22 mouse cellular contexts compared by ENCODE assay signal in genomic region chr2:73443985-73444384, GRCm38 (mm10). TPM values are rescaled to one million over a fixed set of nuclear protein-coding genes. Genes with fewer than 3 reads are reported as not detected.
DNase-seq lines count a peak whose midpoint lies in the region; ATAC-seq and TF ChIP-seq lines count a peak whose summit lies in the region.
"Had no signal": no experiment of that assay in that cellular context is flagged by ENCODE, and none has a peak within 500 bp of the region (broad histone marks: within the 10 kb centered on the region; RNA-seq: fewer than 3 reads in every experiment).

No protein-coding gene starts in this region.

- no peaks in the 10 kb centered on the region for H3K9me3 ChIP-seq in embryonic facial prominence, embryonic 12.5 days
- no peaks in the 10 kb centered on the region for H3K9me3 ChIP-seq in embryonic facial prominence, embryonic 10.5 days
- H3K9me3 ChIP-seq in hindbrain, postnatal 0 days (ENCODE audit: low read length), result no peaks in the 10 kb centered on the region
- no peaks in the 10 kb centered on the region for H3K9me3 ChIP-seq in hindbrain, embryonic 12.5 days (replicated peaks)
- H3K9me3 ChIP-seq in midbrain, embryonic 12.5 days, result no peaks in the 10 kb centered on the region
- H3K9me3 ChIP-seq in midbrain, embryonic 16.5 days (replicated peaks; ENCODE audit: control insufficient read depth, low read length, poor library complexity, severe bottlenecking), result no peaks in the 10 kb centered on the region
- H3K9me3 ChIP-seq: forebrain, embryonic 12.5 days; heart, embryonic 12.5 days; limb, embryonic 13.5 days; liver, embryonic 12.5 days had no signal

- no peaks in the 10 kb centered on the region for H3K4me1 ChIP-seq in embryonic facial prominence, embryonic 12.5 days
- H3K4me1 ChIP-seq in embryonic facial prominence, embryonic 10.5 days, result no peaks in the 10 kb centered on the region
- H3K4me1 ChIP-seq in hindbrain, postnatal 0 days (ENCODE audit: insufficient read depth, low read length), result no peaks in the 10 kb centered on the region
- H3K4me1 ChIP-seq in hindbrain, embryonic 12.5 days, result 0 out of 2 replicates have a peak, but pooled peaks cover 2% of the 10 kb centered on the region
- H3K4me1 ChIP-seq in midbrain, embryonic 12.5 days, result peaks cover 12% of the 10 kb centered on the region; the same call in 1 of the 2 replicates
- peaks cover 11% of the 10 kb centered on the region; the same call in 1 of the 2 replicates for H3K4me1 ChIP-seq in midbrain, embryonic 16.5 days (ENCODE audit: control insufficient read depth, insufficient read depth, low read length)
- H3K4me1 ChIP-seq: heart, embryonic 12.5 days had no signal

- H3K27ac ChIP-seq in embryonic facial prominence, embryonic 12.5 days, result 0 out of 2 replicates have a peak overlapping the region, but pooled peaks have one; percentile 19
- H3K27ac ChIP-seq in embryonic facial prominence, embryonic 10.5 days (replicated peaks), result no peak overlapping the region
- H3K27ac ChIP-seq in hindbrain, postnatal 0 days, result peak overlapping the region; percentile 36; the same call in 1 of the 2 replicates
- no peak overlapping the region for H3K27ac ChIP-seq in hindbrain, embryonic 12.5 days
- 0 out of 2 replicates have a peak overlapping the region, but pooled peaks have one; percentile 17 for H3K27ac ChIP-seq in midbrain, embryonic 12.5 days (replicated peaks)
- no peak overlapping the region for H3K27ac ChIP-seq in midbrain, embryonic 16.5 days (ENCODE audit: low read length)
- H3K27ac ChIP-seq: forebrain, embryonic 12.5 days; kidney, postnatal 0 days; limb, embryonic 13.5 days; liver, embryonic 12.5 days had no signal

- 73% methylated on average over 10 of the region's 10 CpGs for WGBS in embryonic facial prominence, embryonic 12.5 days
- WGBS in embryonic facial prominence, embryonic 10.5 days, result 83% methylated on average over 10 of the region's 10 CpGs
- WGBS in hindbrain, postnatal 0 days, result 63% methylated on average over 10 of the region's 10 CpGs
- WGBS in hindbrain, embryonic 12.5 days, result 77% methylated on average over 10 of the region's 10 CpGs
- 59% methylated on average over 10 of the region's 10 CpGs for WGBS in midbrain, embryonic 12.5 days
- WGBS in midbrain, embryonic 16.5 days, result 48% methylated on average over 10 of the region's 10 CpGs

- peaks cover 16% of the 10 kb centered on the region for H3K36me3 ChIP-seq in embryonic facial prominence, embryonic 12.5 days
- peaks cover 60% of the 10 kb centered on the region for H3K36me3 ChIP-seq in embryonic facial prominence, embryonic 10.5 days (replicated peaks)
- no peaks in the 10 kb centered on the region; the same call in 1 of the 2 replicates for H3K36me3 ChIP-seq in hindbrain, postnatal 0 days (ENCODE audit: insufficient read depth, low read length)
- no peaks in the 10 kb centered on the region; the same call in 1 of the 2 replicates for H3K36me3 ChIP-seq in hindbrain, embryonic 12.5 days
- H3K36me3 ChIP-seq in midbrain, embryonic 12.5 days, result no peaks in the 10 kb centered on the region
- H3K36me3 ChIP-seq in midbrain, embryonic 16.5 days (ENCODE audit: control insufficient read depth, insufficient read depth, low read length), result no peaks in the 10 kb centered on the region
- H3K36me3 ChIP-seq: forebrain, embryonic 12.5 days had no signal

- no peak overlapping the region for H3K9ac ChIP-seq in embryonic facial prominence, embryonic 12.5 days
- no peak overlapping the region for H3K9ac ChIP-seq in hindbrain, postnatal 0 days (replicated peaks; ENCODE audit: low read length)
- no peak overlapping the region for H3K9ac ChIP-seq in hindbrain, embryonic 12.5 days
- H3K9ac ChIP-seq in midbrain, embryonic 12.5 days (replicated peaks), result no peak overlapping the region
- H3K9ac ChIP-seq in midbrain, embryonic 16.5 days (ENCODE audit: low read depth, low read length), result no peak overlapping the region
- H3K9ac ChIP-seq: forebrain, embryonic 12.5 days; heart, embryonic 12.5 days; limb, embryonic 13.5 days; liver, embryonic 12.5 days had no signal

- H3K4me2 ChIP-seq in embryonic facial prominence, embryonic 12.5 days (replicated peaks), result no peak overlapping the region
- H3K4me2 ChIP-seq in hindbrain, postnatal 0 days (ENCODE audit: low read depth, low read length), result no peak overlapping the region
- H3K4me2 ChIP-seq in hindbrain, embryonic 12.5 days (replicated peaks), result no peak overlapping the region
- no peak overlapping the region for H3K4me2 ChIP-seq in midbrain, embryonic 12.5 days (replicated peaks)
- H3K4me2 ChIP-seq in midbrain, embryonic 16.5 days (ENCODE audit: low read length), result no peak overlapping the region
- H3K4me2 ChIP-seq: forebrain, embryonic 12.5 days; heart, embryonic 12.5 days; limb, embryonic 13.5 days; liver, embryonic 12.5 days had no signal

- TF ChIP-seq CTCF in hindbrain, postnatal 0 days (IDR thresholded peaks at IDR 0.05; ENCODE audit: low read depth), result no peak

- no peak overlapping the region for H3K4me3 ChIP-seq in embryonic facial prominence, embryonic 12.5 days
- H3K4me3 ChIP-seq in embryonic facial prominence, embryonic 10.5 days, result no peak overlapping the region
- no peak overlapping the region for H3K4me3 ChIP-seq in hindbrain, postnatal 0 days (ENCODE audit: low read length)
- H3K4me3 ChIP-seq in hindbrain, embryonic 12.5 days, result no peak overlapping the region
- no peak overlapping the region for H3K4me3 ChIP-seq in midbrain, embryonic 12.5 days
- no peak overlapping the region for H3K4me3 ChIP-seq in midbrain, embryonic 16.5 days (ENCODE audit: low read depth, low read length)
- H3K4me3 ChIP-seq: forebrain, embryonic 12.5 days; heart, embryonic 12.5 days; limb, embryonic 13.5 days; liver, embryonic 12.5 days had no signal

- no peak for ATAC-seq in embryonic facial prominence, embryonic 12.5 days (ENCODE audit: insufficient number of reproducible peaks, insufficient read depth, low FRiP score, low TSS enrichment)
- ATAC-seq in hindbrain, postnatal 0 days, result 0 out of 2 replicates have a peak, but pooled peaks have one; percentile 56
- no peak for ATAC-seq in hindbrain, embryonic 12.5 days (ENCODE audit: low FRiP score)
- no peak for ATAC-seq in midbrain, embryonic 12.5 days (ENCODE audit: low FRiP score, low read depth)
- no peak for ATAC-seq in midbrain, embryonic 16.5 days
- ATAC-seq: liver, embryonic 12.5 days had no signal

- H3K27me3 ChIP-seq in embryonic facial prominence, embryonic 12.5 days, result no peaks in the 10 kb centered on the region
- no peaks in the 10 kb centered on the region for H3K27me3 ChIP-seq in embryonic facial prominence, embryonic 10.5 days (replicated peaks; ENCODE audit: low read depth, poor library complexity, severe bottlenecking)
- no peaks in the 10 kb centered on the region for H3K27me3 ChIP-seq in hindbrain, postnatal 0 days (ENCODE audit: insufficient read depth, low read length)
- H3K27me3 ChIP-seq in hindbrain, embryonic 12.5 days, result no peaks in the 10 kb centered on the region
- no peaks in the 10 kb centered on the region for H3K27me3 ChIP-seq in midbrain, embryonic 12.5 days
- H3K27me3 ChIP-seq in midbrain, embryonic 16.5 days (ENCODE audit: control insufficient read depth, insufficient read depth, low read depth, low read length), result no peaks in the 10 kb centered on the region
- H3K27me3 ChIP-seq: forebrain, embryonic 12.5 days; heart, embryonic 12.5 days; limb, embryonic 13.5 days; liver, embryonic 12.5 days had no signal

- DNase-seq in embryonic facial prominence, embryonic 10.5 days (ENCODE audit: low spot score), result no peak
- peak; percentile 36 for DNase-seq in hindbrain, postnatal 0 days (ENCODE audit: low spot score)
- peak; percentile 51 for DNase-seq in telencephalon, adult 2 months (ENCODE audit: low read depth, low spot score)
- DNase-seq: adrenal gland, postnatal 10 days; cerebellum, adult 8-10 months; cerebellum, postnatal 36 days; gastrocnemius, postnatal 10 days; heart, adult 18-20 months; heart, postnatal 14 days; kidney, adult 2 months; lung, adult 18-20 months; lung, postnatal 4 days; thymus, postnatal 14 days had no signal

RNA-seq across cellular contexts. Expression of gene Gpr155, which starts 57.6 kb away (rescaled TPM):
- polyA plus RNA-seq in embryonic facial prominence, embryonic 12.5 days (2016; fragmentation: Nextera tagmentation; extraction: Ambion mirVana), result 7.1 and 7.5 TPM in 2 replicates
- polyA plus RNA-seq in embryonic facial prominence, embryonic 10.5 days (2016; fragmentation: Nextera tagmentation; extraction: Ambion mirVana), result 2.8 and 4.3 TPM in 2 replicates
- 15.2 and 18.8 TPM in 2 replicates for total RNA-seq in hindbrain, postnatal 0 days (2014; rRNA removed)
- 11.3 and 12.0 TPM in 2 replicates for polyA plus RNA-seq in hindbrain, postnatal 0 days (2015; fragmentation: Nextera tagmentation; extraction: Ambion mirVana)
- polyA plus RNA-seq in hindbrain, embryonic 12.5 days (2016; fragmentation: Nextera tagmentation; extraction: Ambion mirVana), result 9.2 and 10.0 TPM in 2 replicates
- 7.1 and 8.0 TPM in 2 replicates for polyA plus RNA-seq in midbrain, embryonic 12.5 days (2016; fragmentation: Nextera tagmentation; extraction: Ambion mirVana)
- polyA plus RNA-seq in midbrain, embryonic 16.5 days (2015; fragmentation: Nextera tagmentation; extraction: Ambion mirVana), result 13.7 and 15.0 TPM in 2 replicates

Comparison
In these comparisons a context has a peak if more than half of its experiments do, and no peak if none do; other contexts are left out.
1. H3K27ac ChIP-seq: peak in embryonic facial prominence, embryonic 12.5 days (single experiment), hindbrain, postnatal 0 days (single experiment) and midbrain, embryonic 12.5 days (single experiment); none in embryonic facial prominence, embryonic 10.5 days (single experiment), hindbrain, embryonic 12.5 days (single experiment) and midbrain, embryonic 16.5 days (single experiment).